Mouse (Mus musculus) layer of hippocampus, postnatal 14 days (tissue): Measurements from ENCODE around the gene Dynlt1b. TPM values are rescaled to one million over a fixed set of nuclear protein-coding genes. Genes with fewer than 3 reads are reported as not detected.
"Not testable (repeated sequence)": the region's sequence is repeated elsewhere in the genome, so short reads cannot be mapped to it uniquely, and the experiment has no call there.

Experiments used
- DNase-seq, 2 experiments: peaks; one replicate each; pipeline ENCODE4 v3.0.0; 2021 to 2022; ENCODE audit warnings: low spot score in 2 of 2, mixed read lengths in 1 of 2
- total RNA-seq, 2 experiments: library from RNA; stranded (reverse); gene quantifications; 2 replicates each; pipeline ENCODE4 v1.2.3; 2021

The Dynlt1b gene
- total RNA-seq, 2 experiments from 2014 or later: 136 to 152 TPM

- not testable (repeated sequence) for DNase-seq
Measured at GRCm38 (mm10) chr17:6456614-6457402, 26.9 kb downstream of the Dynlt1b start.

- DNase-seq: not testable (repeated sequence)
Measured at GRCm38 (mm10) chr17:6461083-6461595, 31.2 kb downstream of the Dynlt1b start.

GRCm38 (mm10) chr17:6465735-6466134, 35.8 kb downstream of the Dynlt1b start:
- not testable (repeated sequence) for DNase-seq

GRCm38 (mm10) chr17:6467638-6468461, 37.9 kb downstream of the Dynlt1b start:
- not testable (repeated sequence) for DNase-seq

- DNase-seq: not testable (repeated sequence)
Measured at GRCm38 (mm10) chr17:6470031-6470430, 40.1 kb downstream of the Dynlt1b start.

GRCm38 (mm10) chr17:6470671-6471070, 40.8 kb downstream of the Dynlt1b start:
- DNase-seq: not testable (repeated sequence)

- not testable (repeated sequence) for DNase-seq
Measured at GRCm38 (mm10) chr17:6475270-6475669, 45.4 kb downstream of the Dynlt1b start.

- not testable (repeated sequence) for DNase-seq
Measured at GRCm38 (mm10) chr17:6475913-6476312, 46.0 kb downstream of the Dynlt1b start.

- DNase-seq: not testable (repeated sequence)
Measured at GRCm38 (mm10) chr17:6476495-6476947, 46.6 kb downstream of the Dynlt1b start.

GRCm38 (mm10) chr17:6477026-6477425, 47.1 kb downstream of the Dynlt1b start:
- not testable (repeated sequence) for DNase-seq

GRCm38 (mm10) chr17:6480855-6481589, 51.1 kb downstream of the Dynlt1b start:
- DNase-seq: not testable (repeated sequence)

- DNase-seq: not testable (repeated sequence)
Measured at GRCm38 (mm10) chr17:6481590-6481963, 51.7 kb downstream of the Dynlt1b start.

GRCm38 (mm10) chr17:6482248-6482647, 52.3 kb downstream of the Dynlt1b start:
- DNase-seq: not testable (repeated sequence)

Other genes starting within 250 kb of the Dynlt1b start
- 10 to 100 TPM; 77.5 to 80.9 TPM for gene Tmem181a, start 173.3 kb upstream of the Dynlt1b start, total RNA-seq
- 10 to 100 TPM; 13.2 to 14.5 TPM for gene Dynlt1a, start 112.6 kb upstream of the Dynlt1b start, total RNA-seq
- gene Dynlt1c, start 171.6 kb downstream of the Dynlt1b start, total RNA-seq: 10 to 100 TPM; 21.6 to 27.9 TPM
- gene Dynlt1f, start 225.8 kb downstream of the Dynlt1b start, total RNA-seq: 100 to 1,000 TPM in 1 of 2 experiments, 10 to 100 TPM in 1; 94.6 to 105 TPM
- gene Sytl3, start 229.0 kb downstream of the Dynlt1b start, total RNA-seq: under 1 TPM; 0.25 to 0.48 TPM